Mouse (Mus musculus): Measurements from ENCODE around the gene Cxcl12.

GRCm38 (mm10) chr6:117168321-117169011 is at the start of gene Cxcl12:
- no peak for TF ChIP-seq CTCF (IDR thresholded peaks at IDR 0.05; ENCODE audit: extremely low read depth, insufficient read depth, insufficient read length, insufficient replicate concordance)
- TF ChIP-seq POLR2A (IDR thresholded peaks at IDR 0.05; ENCODE audit: low read depth, low read length), result no peak
